In the genomic region with DNA sequence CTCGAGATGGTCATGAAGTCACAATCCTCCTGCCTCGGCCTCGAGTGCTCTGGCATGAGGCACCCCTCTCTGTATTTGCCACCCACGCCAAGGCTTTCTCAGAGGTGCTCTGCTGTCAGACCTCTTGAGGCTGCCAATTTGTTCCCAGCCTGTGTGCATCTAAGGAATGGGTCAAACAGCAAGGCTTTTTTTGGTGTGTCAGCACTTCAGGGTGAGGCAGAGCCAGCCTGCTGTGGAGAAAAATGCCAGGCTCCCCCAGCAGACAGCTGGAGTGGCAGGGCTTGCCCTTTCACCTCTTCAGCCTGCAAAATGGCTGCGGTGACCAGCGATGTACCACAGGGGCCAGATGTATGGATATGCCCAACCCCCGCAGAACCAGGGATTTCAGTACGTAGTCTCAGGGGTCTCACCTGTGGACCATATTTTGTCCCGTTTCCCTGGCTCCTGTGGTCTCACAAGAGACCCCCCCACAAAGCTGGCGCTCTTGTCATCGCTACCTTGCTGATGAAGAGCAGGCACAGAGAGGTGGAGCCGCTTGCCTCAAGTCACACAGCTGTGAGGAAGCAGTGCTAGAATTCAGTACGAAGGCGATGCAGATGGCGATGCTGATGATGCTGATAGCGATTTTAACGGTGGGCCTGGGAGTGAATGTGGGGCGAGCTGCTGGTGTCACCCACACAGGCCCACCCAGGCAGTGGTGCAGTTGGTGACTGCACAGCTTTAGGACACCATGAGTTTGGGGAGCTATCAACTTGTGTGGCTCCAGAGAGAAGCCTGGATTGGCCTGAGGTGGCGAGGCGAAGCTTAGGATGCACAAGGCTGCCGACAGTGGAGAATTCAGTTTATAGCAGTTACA, we compare ENCODE assay signal across 9 mouse cellular contexts. TPM values are rescaled to one million over a fixed set of nuclear protein-coding genes. Genes with fewer than 3 reads are reported as not detected.
DNase-seq lines count a peak whose midpoint lies in the region; ATAC-seq lines count a peak whose summit lies in the region.
"Had no signal": no experiment of that assay in that cellular context is flagged by ENCODE, and none has a peak within 500 bp of the region (broad histone marks: within the 10 kb centered on the region; RNA-seq: fewer than 3 reads in every experiment).

No protein-coding gene starts in this region.

- H3K9ac ChIP-seq in hindbrain, embryonic 11.5 days (ENCODE audit: low read depth, low read length): 0 out of 2 replicates have a peak overlapping the region, but pooled peaks have one; percentile 19
- H3K9ac ChIP-seq in hindbrain, embryonic 16.5 days (ENCODE audit: low read depth, low read length): no peak overlapping the region
- peak overlapping the region; percentile 33; the same call in 1 of the 2 replicates for H3K9ac ChIP-seq in embryonic facial prominence, embryonic 13.5 days
- no peak overlapping the region for H3K9ac ChIP-seq in stomach, embryonic 15.5 days
- H3K9ac ChIP-seq: midbrain, embryonic 13.5 days had no signal

- no peaks in the 10 kb centered on the region for H3K36me3 ChIP-seq in hindbrain, embryonic 11.5 days (ENCODE audit: control insufficient read depth, insufficient read depth, low read length)
- H3K36me3 ChIP-seq in hindbrain, embryonic 16.5 days (ENCODE audit: control insufficient read depth, insufficient read depth, low read length): no peaks in the 10 kb centered on the region
- H3K36me3 ChIP-seq in embryonic facial prominence, embryonic 13.5 days: no peaks in the 10 kb centered on the region
- no peaks in the 10 kb centered on the region for H3K36me3 ChIP-seq in stomach, embryonic 15.5 days
- H3K36me3 ChIP-seq: midbrain, embryonic 13.5 days had no signal

- H3K4me3 ChIP-seq in hindbrain, embryonic 11.5 days (ENCODE audit: low read depth, low read length): no peak overlapping the region
- H3K4me3 ChIP-seq in hindbrain, embryonic 16.5 days (ENCODE audit: low read length): no peak overlapping the region
- H3K4me3 ChIP-seq in embryonic facial prominence, embryonic 13.5 days: no peak overlapping the region
- H3K4me3 ChIP-seq in stomach, embryonic 15.5 days (replicated peaks): no peak overlapping the region
- H3K4me3 ChIP-seq: midbrain, embryonic 13.5 days had no signal

- 72% methylated on average over 21 of the region's 21 CpGs for WGBS in hindbrain, embryonic 11.5 days
- WGBS in hindbrain, embryonic 16.5 days: 74% methylated on average over 21 of the region's 21 CpGs
- 68% methylated on average over 21 of the region's 21 CpGs for WGBS in embryonic facial prominence, embryonic 13.5 days
- WGBS in stomach, embryonic 15.5 days: 58% methylated on average over 21 of the region's 21 CpGs

- intact Hi-C loops in left cerebral cortex, postnatal 25 days (cut with DNase I): no loop called here

- no peaks in the 10 kb centered on the region for H3K9me3 ChIP-seq in hindbrain, embryonic 11.5 days (ENCODE audit: control insufficient read depth, low read length)
- H3K9me3 ChIP-seq in hindbrain, embryonic 16.5 days (ENCODE audit: control insufficient read depth, low read length): no peaks in the 10 kb centered on the region
- H3K9me3 ChIP-seq in embryonic facial prominence, embryonic 13.5 days: no peaks in the 10 kb centered on the region
- no peaks in the 10 kb centered on the region for H3K9me3 ChIP-seq in stomach, embryonic 15.5 days
- H3K9me3 ChIP-seq: midbrain, embryonic 13.5 days had no signal

- H3K27me3 ChIP-seq in hindbrain, embryonic 11.5 days (ENCODE audit: control insufficient read depth, insufficient read depth, low read length): no peaks in the 10 kb centered on the region
- H3K27me3 ChIP-seq in hindbrain, embryonic 16.5 days (replicated peaks; ENCODE audit: control insufficient read depth, insufficient read depth, low read length): no peaks in the 10 kb centered on the region
- H3K27me3 ChIP-seq in embryonic facial prominence, embryonic 13.5 days: no peaks in the 10 kb centered on the region
- no peaks in the 10 kb centered on the region for H3K27me3 ChIP-seq in stomach, embryonic 15.5 days (replicated peaks)
- H3K27me3 ChIP-seq: midbrain, embryonic 13.5 days had no signal

- no peak for ATAC-seq in hindbrain, embryonic 11.5 days (ENCODE audit: low FRiP score)
- ATAC-seq in hindbrain, embryonic 16.5 days: no peak
- no peak for ATAC-seq in embryonic facial prominence, embryonic 13.5 days (ENCODE audit: insufficient number of reproducible peaks, insufficient read depth, low FRiP score, low TSS enrichment, low read depth)
- no peak; the same call in 1 of the 2 replicates for ATAC-seq in stomach, embryonic 15.5 days (ENCODE audit: insufficient read depth, low FRiP score, low read depth)
- ATAC-seq: midbrain, embryonic 13.5 days had no signal

- no peak for DNase-seq in hindbrain, embryonic 11.5 days (ENCODE audit: low spot score)
- peak; percentile 39 for DNase-seq in kidney, postnatal 14 days
- no peak for DNase-seq in ovary, adult 18-20 months (ENCODE audit: low spot score)
- no peak for DNase-seq in left cerebral cortex, postnatal 25 days (ENCODE audit: low spot score in 2 of 2)
- no peak for DNase-seq in layer of hippocampus, postnatal 14 days (ENCODE audit: low spot score in 2 of 2)

- H3K4me2 ChIP-seq in hindbrain, embryonic 11.5 days (replicated peaks; ENCODE audit: low read depth, low read length): no peak overlapping the region
- H3K4me2 ChIP-seq in hindbrain, embryonic 16.5 days (ENCODE audit: low read length): no peak overlapping the region
- peak overlapping the region; percentile 36 for H3K4me2 ChIP-seq in embryonic facial prominence, embryonic 13.5 days
- peak overlapping the region; percentile 34 for H3K4me2 ChIP-seq in stomach, embryonic 15.5 days
- H3K4me2 ChIP-seq: midbrain, embryonic 13.5 days had no signal

- H3K27ac ChIP-seq in hindbrain, embryonic 11.5 days (ENCODE audit: low read depth, low read length): no peak overlapping the region
- H3K27ac ChIP-seq in hindbrain, embryonic 16.5 days (ENCODE audit: low read depth, low read length): no peak overlapping the region
- H3K27ac ChIP-seq in embryonic facial prominence, embryonic 13.5 days: peak overlapping the region; percentile 57
- peak overlapping the region; percentile 81 for H3K27ac ChIP-seq in stomach, embryonic 15.5 days
- H3K27ac ChIP-seq: midbrain, embryonic 13.5 days had no signal

- 0 out of 2 replicates have a peak, but pooled peaks cover 3% of the 10 kb centered on the region for H3K4me1 ChIP-seq in hindbrain, embryonic 11.5 days (replicated peaks; ENCODE audit: control insufficient read depth, insufficient read depth, low read length)
- no peaks in the 10 kb centered on the region for H3K4me1 ChIP-seq in hindbrain, embryonic 16.5 days (ENCODE audit: control insufficient read depth, insufficient read depth, low read depth, low read length)
- peaks cover 24% of the 10 kb centered on the region for H3K4me1 ChIP-seq in embryonic facial prominence, embryonic 13.5 days
- peaks cover 24% of the 10 kb centered on the region for H3K4me1 ChIP-seq in stomach, embryonic 15.5 days
- H3K4me1 ChIP-seq: midbrain, embryonic 13.5 days had no signal

RNA-seq across cellular contexts. Expression of a gene that starts 15.3 kb away (rescaled TPM):
- polyA plus RNA-seq in hindbrain, embryonic 11.5 days (2014; fragmentation: Nextera tagmentation; extraction: Ambion mirVana): 3.6 and 3.9 TPM in 2 replicates
- polyA plus RNA-seq in hindbrain, embryonic 16.5 days (2015; fragmentation: Nextera tagmentation; extraction: Ambion mirVana): 4.2 and 4.8 TPM in 2 replicates
- 3.9 and 4.6 TPM in 2 replicates for polyA plus RNA-seq in embryonic facial prominence, embryonic 13.5 days (2015; fragmentation: Nextera tagmentation; extraction: Ambion mirVana)
- 21.8 and 23.0 TPM in 2 replicates for polyA plus RNA-seq in stomach, embryonic 15.5 days (2015; fragmentation: Nextera tagmentation; extraction: Ambion mirVana)
- 1 to 10 TPM; 4.9 to 5.8 TPM for total RNA-seq in left cerebral cortex, postnatal 25 days (2021)
- total RNA-seq in layer of hippocampus, postnatal 14 days (2021): 1 to 10 TPM; 3.3 to 5.1 TPM

Comparison
In these comparisons a context has a peak if more than half of its experiments do, and no peak if none do; other contexts are left out.
1. H3K9ac ChIP-seq: peak in hindbrain, embryonic 11.5 days (single experiment) and embryonic facial prominence, embryonic 13.5 days (single experiment); none in hindbrain, embryonic 16.5 days (single experiment) and stomach, embryonic 15.5 days (single experiment).
2. H3K27ac ChIP-seq: peak in embryonic facial prominence, embryonic 13.5 days (single experiment) and stomach, embryonic 15.5 days (single experiment); none in hindbrain, embryonic 11.5 days (single experiment) and hindbrain, embryonic 16.5 days (single experiment).
3. H3K4me2 ChIP-seq: peak in embryonic facial prominence, embryonic 13.5 days (single experiment) and stomach, embryonic 15.5 days (single experiment); none in hindbrain, embryonic 11.5 days (single experiment) and hindbrain, embryonic 16.5 days (single experiment).